Mouse (Mus musculus) A20 (cell line): ENCODE measurements around the gene Car3.

ENCODE experiments used
- DNase-seq: peaks from one replicate; pipeline ENCODE4 v3.0.0-alpha.2; 2011; ENCODE audit warnings: low read depth, low spot score

Gene Car3

GRCm38 (mm10) chr3:14876325-14876918 is 13.1 kb downstream of the Car3 start:
- DNase-seq, result peak; percentile 66

GRCm38 (mm10) chr3:14877251-14877909 is 14.1 kb downstream of the Car3 start:
- DNase-seq, result no peak

- DNase-seq, result no peak
These were observed 15.5 kb downstream of the Car3 start for GRCm38 (mm10) chr3:14878749-14879223.

GRCm38 (mm10) chr3:14879293-14879692 is 16.0 kb downstream of the Car3 start:
- DNase-seq, result no peak

GRCm38 (mm10) chr3:14880277-14880676 is 17.0 kb downstream of the Car3 start:
- peak; percentile 79 for DNase-seq

GRCm38 (mm10) chr3:14882005-14882404 is 18.7 kb downstream of the Car3 start:
- DNase-seq, result no peak

- DNase-seq, result no peak
These were observed 19.4 kb downstream of the Car3 start for GRCm38 (mm10) chr3:14882756-14883155.

GRCm38 (mm10) chr3:14884826-14885225 is 21.5 kb downstream of the Car3 start:
- no peak for DNase-seq

GRCm38 (mm10) chr3:14886102-14887098 is 23.1 kb downstream of the Car3 start, which contains the start of gene Car2:
TSS of gene Car2 (plus strand) at chr3:14886273.
- DNase-seq, result peak; percentile 74

GRCm38 (mm10) chr3:14887134-14887666 is 23.9 kb downstream of the Car3 start:
- no peak for DNase-seq

GRCm38 (mm10) chr3:14887686-14888295 is 24.5 kb downstream of the Car3 start:
- DNase-seq, result no peak

- DNase-seq, result no peak
These were observed 25.2 kb downstream of the Car3 start for GRCm38 (mm10) chr3:14888549-14888948.

GRCm38 (mm10) chr3:14889085-14889484 is 25.8 kb downstream of the Car3 start:
- DNase-seq, result no peak

GRCm38 (mm10) chr3:14889716-14890409 is 26.6 kb downstream of the Car3 start:
- DNase-seq, result no peak

GRCm38 (mm10) chr3:14892991-14893390 is 29.7 kb downstream of the Car3 start:
- DNase-seq, result no peak

GRCm38 (mm10) chr3:14893700-14894099 is 30.4 kb downstream of the Car3 start:
- no peak for DNase-seq

- no peak for DNase-seq
These were observed 32.0 kb downstream of the Car3 start for GRCm38 (mm10) chr3:14895333-14895732.

- DNase-seq, result no peak
These were observed 34.5 kb downstream of the Car3 start for GRCm38 (mm10) chr3:14897770-14898169.

GRCm38 (mm10) chr3:14903380-14903779 is 40.1 kb downstream of the Car3 start:
- no peak for DNase-seq

GRCm38 (mm10) chr3:14904165-14904564 is 40.9 kb downstream of the Car3 start:
- DNase-seq, result no peak

- DNase-seq, result no peak
These were observed 44.0 kb downstream of the Car3 start for GRCm38 (mm10) chr3:14907271-14907670.
